Mouse (Mus musculus) spleen, postnatal 4 days (tissue): ENCODE data around the gene Sccpdh.
A peak's percentile ranks its signal among the peaks of the same experiment; 100 is the strongest.
"Not testable (repeated sequence)": the region's sequence is repeated elsewhere in the genome, so short reads cannot be mapped to it uniquely, and the experiment has no call there.

Experiments used
- DNase-seq, 2 experiments: peaks; one replicate each; pipeline ENCODE4 v3.0.0; 2022; ENCODE audit warnings: low spot score in 2 of 2

Gene Sccpdh

DNA sequence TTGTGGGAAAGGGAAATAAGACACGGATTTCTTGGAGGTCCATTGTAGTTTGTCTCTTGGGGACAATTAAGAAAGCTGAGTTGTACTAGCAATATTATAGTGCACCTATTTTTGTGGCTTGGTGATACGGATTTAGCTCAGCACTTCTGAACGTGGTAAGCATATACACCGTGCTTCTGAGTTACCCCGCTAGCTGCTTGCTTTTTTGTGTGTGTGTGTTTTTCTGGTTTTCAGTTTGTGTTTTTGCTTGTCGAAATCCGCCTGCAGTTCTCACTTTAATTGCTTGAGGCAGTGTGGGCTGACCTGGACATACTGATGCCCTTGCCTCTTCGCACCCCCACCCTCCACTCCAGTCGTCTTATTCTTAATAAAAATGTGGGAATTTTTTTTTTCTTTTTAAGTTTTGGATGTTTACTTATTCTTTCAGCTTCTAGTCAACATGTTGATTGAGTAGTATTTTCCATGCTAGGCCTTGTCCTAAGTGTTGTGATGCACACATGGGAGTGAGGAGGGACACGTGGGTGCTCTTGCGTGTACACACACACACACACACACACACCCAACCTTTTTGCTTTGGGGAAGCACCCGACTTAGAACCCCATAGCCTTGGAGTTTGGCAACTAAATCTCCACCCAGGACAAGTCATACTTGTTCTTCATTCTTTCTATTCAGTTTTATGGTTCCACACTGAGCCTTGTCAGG, 977 bp downstream of the Sccpdh start:
- no peak for DNase-seq

- no peak for DNase-seq
Measured at GRCm38 (mm10) chr1:179674355-179674754, 6.3 kb downstream of the Sccpdh start.

DNA sequence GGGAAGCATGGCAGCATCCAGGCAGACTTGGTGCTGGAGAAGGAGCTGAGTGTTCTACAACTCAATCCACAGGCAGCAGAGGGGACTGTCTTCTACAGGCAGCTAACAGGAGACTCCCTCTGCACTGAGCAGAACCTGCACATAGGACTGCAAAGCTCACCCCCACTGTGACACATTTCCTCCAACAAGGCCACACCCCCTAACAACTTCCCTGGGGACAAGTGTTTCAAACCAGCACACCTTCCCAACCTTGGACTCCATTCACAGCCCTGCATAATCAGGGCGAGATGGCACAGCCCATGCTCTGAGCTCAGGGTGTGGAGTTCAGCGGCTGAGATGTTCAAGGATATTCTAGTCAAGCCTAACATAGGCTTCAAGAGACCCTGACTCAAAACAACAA, 9.0 kb downstream of the Sccpdh start:
- DNase-seq = no peak

DNA sequence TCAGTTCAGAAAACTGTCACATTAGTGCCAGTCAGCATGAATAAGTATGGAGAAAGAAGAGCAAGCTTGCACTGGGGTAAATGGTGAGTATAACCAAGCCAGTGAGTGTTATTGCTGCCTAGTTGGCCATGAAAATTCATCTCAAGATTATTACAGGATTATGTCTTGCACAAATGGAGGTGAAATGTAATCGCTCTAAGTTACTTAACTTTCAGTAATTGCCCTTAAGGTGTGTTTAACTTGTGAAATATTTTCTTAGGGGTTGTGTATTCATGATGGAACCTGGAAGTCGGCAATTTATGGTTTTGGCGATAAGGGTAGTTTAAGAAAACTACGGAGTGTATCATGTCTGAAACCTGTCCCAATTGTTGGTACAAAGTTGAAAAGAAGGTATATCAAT, 11.3 kb downstream of the Sccpdh start:
- no peak for DNase-seq

- DNase-seq = not testable (repeated sequence)
Measured at GRCm38 (mm10) chr1:179682753-179683152, 14.7 kb downstream of the Sccpdh start.

DNA sequence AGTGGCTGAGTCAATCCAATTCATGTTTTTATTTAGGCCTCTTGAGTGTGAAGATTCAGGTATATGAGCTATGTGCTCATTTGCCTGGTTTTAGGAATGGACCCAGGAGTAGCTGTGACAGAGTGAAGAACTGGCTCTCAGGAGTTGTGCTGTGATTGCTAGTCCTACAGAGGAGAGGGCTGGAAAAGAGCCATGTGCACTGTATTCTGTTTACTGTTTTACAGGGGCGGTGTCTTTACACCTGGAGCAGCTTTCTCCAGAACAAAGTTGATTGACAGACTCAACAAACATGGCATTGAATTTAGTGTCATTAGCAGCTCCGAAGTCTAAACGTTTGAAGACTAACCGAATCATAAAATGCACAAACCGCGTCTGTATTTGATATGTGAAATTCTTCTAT, 18.3 kb downstream of the Sccpdh start:
- no peak for DNase-seq

- DNase-seq = no peak
Measured at GRCm38 (mm10) chr1:179686781-179687180, 18.8 kb downstream of the Sccpdh start.

DNA sequence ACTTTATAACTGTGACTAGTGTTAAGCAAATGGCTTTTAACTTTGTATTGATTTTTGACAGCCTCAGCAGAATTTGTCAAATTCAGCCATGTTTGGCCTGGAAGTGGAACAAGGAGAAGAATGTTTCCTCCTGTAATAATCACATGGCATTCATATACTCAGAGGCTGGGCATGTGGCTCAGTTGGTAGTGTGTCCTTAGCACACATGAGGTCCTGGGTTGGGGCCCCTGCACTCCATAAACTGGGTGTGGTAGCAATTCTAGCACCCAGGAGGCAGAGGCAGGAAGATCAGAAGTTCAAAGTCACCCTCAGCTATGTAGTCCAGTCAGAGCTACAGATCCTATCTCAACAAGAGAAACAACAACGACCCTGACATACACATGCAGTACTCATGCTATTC, 19.3 kb downstream of the Sccpdh start:
- no peak for DNase-seq

DNA sequence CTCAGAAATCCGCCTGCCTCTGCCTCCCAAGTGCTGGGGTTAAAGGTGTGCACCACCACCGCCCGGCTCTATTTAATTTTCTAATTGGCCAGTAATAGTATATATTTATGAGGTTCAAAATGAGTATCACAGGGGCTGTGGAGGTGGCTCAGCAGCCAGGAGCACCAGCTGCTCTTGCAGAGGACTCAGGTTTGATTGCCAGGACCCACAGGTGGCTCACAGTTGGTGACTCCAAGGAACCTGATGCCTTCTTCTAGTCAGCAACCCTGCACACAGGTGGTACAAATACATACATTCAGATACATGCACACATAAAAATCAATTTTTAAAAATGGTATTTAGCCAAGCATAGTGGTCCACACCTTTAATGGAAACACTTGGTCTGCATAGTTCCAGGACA, 20.0 kb downstream of the Sccpdh start:
- no peak for DNase-seq

- DNase-seq = no peak
Measured at GRCm38 (mm10) chr1:179688415-179688814, 20.4 kb downstream of the Sccpdh start.

GRCm38 (mm10) chr1:179688914-179689313, 20.9 kb downstream of the Sccpdh start:
- DNase-seq = no peak

- no peak for DNase-seq
Measured at GRCm38 (mm10) chr1:179689479-179689878, 21.5 kb downstream of the Sccpdh start.

DNA sequence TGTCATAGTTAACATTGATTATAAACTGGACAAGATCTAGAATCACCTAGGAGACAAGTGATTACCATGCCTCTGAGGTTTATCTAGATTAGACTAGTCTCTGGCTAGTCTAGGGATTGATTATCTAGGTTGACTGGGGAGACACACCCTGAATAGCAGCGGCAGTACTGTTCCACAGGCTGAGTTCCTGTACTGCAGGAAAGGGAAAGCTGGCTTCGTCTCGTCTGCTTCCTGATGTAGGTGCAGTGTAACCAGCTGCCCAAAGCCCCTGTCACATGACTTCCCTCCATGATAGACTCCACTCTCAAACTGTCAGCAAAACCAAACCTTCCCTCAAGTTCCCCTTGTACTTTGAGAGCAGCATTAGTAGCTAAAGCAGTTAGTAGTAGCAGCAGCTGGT, 36.1 kb downstream of the Sccpdh start:
- no peak for DNase-seq

DNA sequence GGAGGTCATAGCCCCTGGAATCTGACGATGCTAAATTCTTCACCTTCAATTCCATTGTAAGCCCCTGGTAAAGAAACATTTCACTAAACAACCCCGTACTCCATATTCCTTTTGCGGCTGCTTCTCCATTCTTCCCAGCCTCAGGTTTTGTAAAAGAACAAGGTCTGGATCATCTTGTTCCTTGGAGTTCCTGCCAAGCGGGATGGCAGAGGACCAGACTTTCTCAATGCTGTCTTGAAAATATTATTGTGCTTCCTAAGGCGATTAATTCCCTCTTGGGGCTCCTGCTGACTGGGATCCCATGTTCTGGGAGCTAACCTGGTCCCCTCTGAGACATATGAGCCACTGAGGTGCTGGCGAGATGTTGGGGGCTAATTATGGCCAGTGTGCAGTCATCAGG, 37.1 kb downstream of the Sccpdh start:
- DNase-seq = no peak

GRCm38 (mm10) chr1:179709390-179709789, 41.4 kb downstream of the Sccpdh start:
- DNase-seq = no peak

GRCm38 (mm10) chr1:179710739-179711138, 42.7 kb downstream of the Sccpdh start:
- DNase-seq = no peak

DNA sequence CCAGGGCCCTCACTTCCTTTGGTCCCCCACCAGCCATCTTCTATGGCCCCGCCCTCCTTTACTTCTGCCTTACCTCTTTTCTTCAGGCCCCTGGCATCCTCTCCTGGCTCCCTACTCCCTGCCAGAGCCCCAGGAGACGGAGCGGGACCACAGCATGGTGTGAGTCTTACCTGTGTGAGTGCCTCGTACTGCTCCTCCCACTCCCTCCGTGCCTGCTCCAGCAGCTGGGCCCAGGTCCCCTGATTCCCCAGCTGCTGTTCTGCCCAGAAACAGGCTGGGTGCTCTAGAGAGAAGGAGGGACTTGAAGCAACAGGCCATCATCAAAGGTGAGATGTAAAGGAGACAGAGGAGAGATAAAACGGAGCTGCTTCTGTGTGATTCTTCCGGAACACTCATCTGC, 44.6 kb downstream of the Sccpdh start:
- no peak for DNase-seq

DNA sequence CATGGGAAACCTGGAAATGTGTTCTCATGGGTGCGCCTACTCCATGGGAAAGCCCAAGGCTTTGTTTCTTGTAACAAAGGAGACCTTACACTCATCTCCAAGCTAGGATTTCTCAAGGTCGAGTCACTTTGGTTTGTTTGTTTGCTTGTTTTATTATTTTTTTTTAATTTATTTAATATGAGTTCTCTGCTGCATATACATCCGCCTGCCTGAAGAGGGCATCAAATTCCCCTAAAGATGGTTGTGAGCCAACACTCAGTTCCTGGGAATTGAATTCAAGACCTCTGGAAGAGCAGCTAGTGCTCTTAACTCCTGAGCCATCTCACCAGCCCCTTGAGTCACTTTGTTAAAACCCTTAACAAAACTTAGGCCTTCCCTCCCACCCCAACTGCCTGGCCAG, 45.4 kb downstream of the Sccpdh start:
- DNase-seq = no peak

DNA sequence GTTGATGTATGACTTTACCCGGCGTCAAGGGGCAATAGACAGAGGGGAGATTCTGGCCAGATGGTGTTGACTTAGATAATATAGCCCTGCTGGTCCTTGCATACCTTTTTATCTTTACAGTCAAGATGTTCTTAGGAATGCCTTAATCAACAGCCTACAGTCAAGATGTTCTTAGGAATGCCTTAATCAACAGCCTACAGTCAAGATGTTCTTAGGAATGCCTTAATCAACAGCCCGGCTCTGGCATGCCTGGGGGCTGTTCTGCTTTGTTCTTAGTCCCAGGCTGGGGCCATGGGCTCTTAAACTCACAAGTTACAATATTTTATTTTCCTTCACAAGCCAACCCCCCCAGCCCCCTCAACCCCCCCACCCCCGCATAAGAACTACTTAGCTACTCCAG, 47.3 kb downstream of the Sccpdh start:
- DNase-seq = not testable (repeated sequence)

GRCm38 (mm10) chr1:179715786-179716185, 47.8 kb downstream of the Sccpdh start:
- peak in 1 of 2 experiments; percentile 50 for DNase-seq

- no peak for DNase-seq
Measured at GRCm38 (mm10) chr1:179722811-179723469, 54.9 kb downstream of the Sccpdh start.

DNA sequence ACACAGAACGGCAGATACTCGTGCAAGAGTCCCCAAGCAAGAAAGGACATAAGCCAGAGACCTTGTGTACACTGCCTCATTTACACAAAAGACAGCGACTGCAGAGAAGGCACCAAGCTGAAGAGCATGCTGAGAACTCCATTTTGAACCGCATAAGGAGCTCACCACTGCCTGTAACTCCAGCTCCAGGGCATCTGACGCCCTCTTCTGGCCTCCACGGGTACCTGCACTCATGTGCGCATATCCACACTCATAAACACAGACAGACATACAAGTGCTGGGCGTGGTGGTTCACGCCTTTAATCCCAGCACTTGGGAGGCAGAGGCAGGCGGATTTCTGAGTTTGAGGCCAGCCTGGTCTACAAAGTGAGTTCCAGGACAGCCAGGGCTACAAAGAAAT, 60.7 kb downstream of the Sccpdh start:
- no peak for DNase-seq

- no peak for DNase-seq
Measured at GRCm38 (mm10) chr1:179731391-179731790, 63.4 kb downstream of the Sccpdh start.
